Mouse (Mus musculus) MEL (cell line): ENCODE measurements around the gene Treml2. TPM values are rescaled to one million over a fixed set of nuclear protein-coding genes. Genes with fewer than 3 reads are reported as not detected.
A peak's percentile ranks its signal among the peaks of the same experiment; 100 is the strongest.

Source experiments
- DNase-seq: peaks from one replicate; pipeline ENCODE4 v3.0.0; 2011; ENCODE audit warnings: low read depth, low spot score
- H3K27ac ChIP-seq: 2 replicates; pipeline ENCODE4 v1.5.1; 2012; ENCODE audit warnings: low read depth, mild to moderate bottlenecking, control low read depth, low read length, moderate library complexity; ENCODE audit not compliant: control insufficient read depth
- H3K27me3 ChIP-seq, 2 experiments: fragments of 150-350 bp in 1 of 2; sonication (generic) in 1 of 2; 2 replicates each; pipeline ENCODE4 v1.6.1; 2012; ENCODE audit warnings: low read length in 2 of 2, mild to moderate bottlenecking in 2 of 2, improper control_type of control experiment in 1 of 2, moderate library complexity in 1 of 2; ENCODE audit not compliant: insufficient read depth in 2 of 2, control insufficient read depth in 1 of 2
- H3K36me3 ChIP-seq, 2 experiments: 2 replicates each; pipeline ENCODE4 v1.6.1; 2012 to 2014; ENCODE audit warnings: low read length in 2 of 2, improper control_type of control experiment in 1 of 2, inconsistent platforms in 1 of 2, mild to moderate bottlenecking in 1 of 2; ENCODE audit not compliant: insufficient read depth in 2 of 2, control insufficient read depth in 1 of 2
- H3K4me1 ChIP-seq, 2 experiments: fragments of 150-350 bp in 1 of 2; sonication (generic) in 1 of 2; 2 replicates each; pipeline ENCODE4 v1.6.1; 2012; ENCODE audit warnings: low read length in 2 of 2, improper control_type of control experiment in 1 of 2, mild to moderate bottlenecking in 1 of 2; ENCODE audit not compliant: insufficient read depth in 2 of 2, control insufficient read depth in 1 of 2
- H3K4me3 ChIP-seq, 2 experiments: fragments of 150-350 bp in 1 of 2; sonication (generic) in 1 of 2; 2 replicates each; pipeline ENCODE4 v1.5.1; 2012; ENCODE audit warnings: low read depth in 2 of 2, low read length in 2 of 2, mild to moderate bottlenecking in 2 of 2, moderate library complexity in 2 of 2, control low read depth in 1 of 2, improper control_type of control experiment in 1 of 2; ENCODE audit not compliant: control insufficient read depth in 1 of 2, insufficient read depth in 1 of 2
- H3K79me2 ChIP-seq: 2 replicates; pipeline ENCODE4 v1.6.1; 2012; ENCODE audit warnings: mild to moderate bottlenecking, low read length, moderate library complexity; ENCODE audit not compliant: control insufficient read depth, poor library complexity, insufficient read depth
- H3K9ac ChIP-seq: 2 replicates; pipeline ENCODE4 v1.6.1; 2012; ENCODE audit warnings: low read depth, mild to moderate bottlenecking, control low read depth, low read length, moderate library complexity; ENCODE audit not compliant: control insufficient read depth, poor library complexity, severe bottlenecking
- H3K9me3 ChIP-seq: fragments of 150-350 bp; sonication (generic); replicated peaks from 2 replicates; pipeline ENCODE4 v1.6.1; 2012; ENCODE audit warnings: mild to moderate bottlenecking, low read length, improper control_type of control experiment, moderate library complexity; ENCODE audit not compliant: insufficient read depth
- BHLHE40 ChIP-seq: IDR thresholded peaks from 2 replicates; pipeline ENCODE4 v1.6.1; 2012; ENCODE audit warnings: low read depth, mild to moderate bottlenecking, inconsistent platforms, low read length, improper control_type of control experiment, borderline replicate concordance
- CHD2 ChIP-seq: IDR thresholded peaks from 2 replicates; pipeline ENCODE4 v1.6.1; 2011; ENCODE audit warnings: low read length, improper control_type of control experiment
- CTCF ChIP-seq, 3 experiments: IDR thresholded peaks in 2 of 3; conservative IDR thresholded peaks in 1 of 3; 2 replicates each; pipeline ENCODE4 v1.5.1; 2011 to 2012; ENCODE audit warnings: low read length in 3 of 3, low read depth in 2 of 3, mild to moderate bottlenecking in 2 of 3, improper control_type of control experiment in 1 of 3, inconsistent platforms in 1 of 3, mixed read lengths in 1 of 3, moderate library complexity in 1 of 3; ENCODE audit not compliant: control insufficient read depth in 1 of 3, insufficient read depth in 1 of 3, poor library complexity in 1 of 3, severe bottlenecking in 1 of 3
- E2F4 ChIP-seq: IDR thresholded peaks from 2 replicates; pipeline ENCODE4 v1.6.1; 2011; ENCODE audit warnings: low read depth, low read length, improper control_type of control experiment, borderline replicate concordance
- GABPA ChIP-seq: IDR thresholded peaks from 2 replicates; pipeline ENCODE4 v1.6.1; 2012; ENCODE audit warnings: low read depth, mild to moderate bottlenecking, inconsistent platforms, low read length, improper control_type of control experiment, moderate library complexity
- HCFC1 ChIP-seq: IDR thresholded peaks from 2 replicates; pipeline ENCODE4 v1.6.1; 2012; ENCODE audit warnings: low read depth, mild to moderate bottlenecking, inconsistent platforms, low read length, improper control_type of control experiment, moderate library complexity
- JUND ChIP-seq: IDR thresholded peaks from 2 replicates; pipeline ENCODE4 v1.6.1; 2011; ENCODE audit warnings: low read depth, mild to moderate bottlenecking, improper control_type of control experiment, low read length
- KAT2A ChIP-seq: conservative IDR thresholded peaks from 2 replicates; pipeline ENCODE4 v1.6.1; 2012; ENCODE audit warnings: low read depth, low read length, improper control_type of control experiment, inconsistent platforms
- MAX ChIP-seq: IDR thresholded peaks from 2 replicates; pipeline ENCODE4 v1.6.1; 2011; ENCODE audit warnings: low read length, improper control_type of control experiment
- MXI1 ChIP-seq: IDR thresholded peaks from 2 replicates; pipeline ENCODE4 v1.6.1; 2011; ENCODE audit warnings: mild to moderate bottlenecking, low read depth, low read length, improper control_type of control experiment
- MYB ChIP-seq: IDR thresholded peaks from 2 replicates; pipeline ENCODE4 v1.6.1; 2011; ENCODE audit warnings: mild to moderate bottlenecking, low read depth, low read length, improper control_type of control experiment
- NELFE ChIP-seq: IDR thresholded peaks from 2 replicates; pipeline ENCODE4 v1.6.1; 2011; ENCODE audit warnings: low read depth, low read length, improper control_type of control experiment
- NRF1 ChIP-seq: IDR thresholded peaks from 2 replicates; pipeline ENCODE4 v1.6.1; 2014; ENCODE audit warnings: low read depth, mild to moderate bottlenecking, inconsistent platforms, low read length, improper control_type of control experiment, moderate library complexity; ENCODE audit not compliant: poor library complexity, insufficient read depth, severe bottlenecking
- POLR2A ChIP-seq, 2 experiments: IDR thresholded peaks; 2 replicates each; pipeline ENCODE4 v1.6.1; 2011 to 2012; ENCODE audit warnings: low read length in 2 of 2, mild to moderate bottlenecking in 2 of 2, control low read depth in 1 of 2, improper control_type of control experiment in 1 of 2, low read depth in 1 of 2, moderate library complexity in 1 of 2; ENCODE audit not compliant: control insufficient read depth in 1 of 2, insufficient read depth in 1 of 2, poor library complexity in 1 of 2
- POLR2AphosphoS2 ChIP-seq: IDR thresholded peaks from 2 replicates; pipeline ENCODE4 v1.6.1; 2011; ENCODE audit warnings: low read length, improper control_type of control experiment
- POLR2AphosphoS5 ChIP-seq: IDR thresholded peaks from 2 replicates; pipeline ENCODE4 v1.6.1; 2012; ENCODE audit warnings: low read depth, borderline replicate concordance, mild to moderate bottlenecking, inconsistent platforms, low read length, moderate library complexity, mixed read lengths
- RAD21 ChIP-seq: IDR thresholded peaks from 2 replicates; pipeline ENCODE4 v1.6.1; 2011; ENCODE audit warnings: mild to moderate bottlenecking, low read depth, low read length, improper control_type of control experiment
- TAL1 ChIP-seq: IDR thresholded peaks from 2 replicates; pipeline ENCODE4 v1.6.1; 2012; ENCODE audit warnings: mild to moderate bottlenecking, inconsistent platforms, low read length, moderate library complexity, mixed read lengths
- UBTF ChIP-seq: IDR thresholded peaks from 2 replicates; pipeline ENCODE4 v1.6.1; 2012; ENCODE audit warnings: low read depth, mild to moderate bottlenecking, inconsistent platforms, low read length, improper control_type of control experiment, moderate library complexity, borderline replicate concordance; ENCODE audit not compliant: insufficient read depth
- USF1 ChIP-seq: IDR thresholded peaks from 2 replicates; pipeline ENCODE4 v1.6.1; 2014; ENCODE audit warnings: low read depth, mild to moderate bottlenecking, inconsistent platforms, low read length, improper control_type of control experiment, moderate library complexity
- ZKSCAN1 ChIP-seq: IDR thresholded peaks from 2 replicates; pipeline ENCODE4 v1.6.1; 2012; ENCODE audit warnings: low read depth, mild to moderate bottlenecking, inconsistent platforms, low read length, improper control_type of control experiment, moderate library complexity
- ZMIZ1 ChIP-seq: IDR thresholded peaks from 2 replicates; pipeline ENCODE4 v1.6.1; 2012; ENCODE audit warnings: low read depth, mild to moderate bottlenecking, inconsistent platforms, low read length, improper control_type of control experiment, moderate library complexity
- ZNF384 ChIP-seq: IDR thresholded peaks from 2 replicates; pipeline ENCODE4 v1.6.1; 2012; ENCODE audit warnings: low read depth, mild to moderate bottlenecking, inconsistent platforms, low read length, improper control_type of control experiment
- polyA plus RNA-seq, 2 experiments: library from polyadenylated mRNA; stranded (reverse) in 1 of 2; unstranded in 1 of 2; fragments of >175 nt in 1 of 2; fragments of >200 nt in 1 of 2; gene quantifications; 2 replicates each; pipeline versions ENCODE4 v1.2.1 to v1.2.4; 2012; ENCODE audit warnings: low replicate concordance in 2 of 2, low read depth in 1 of 2; ENCODE audit not compliant: insufficient read length in 2 of 2, insufficient read depth in 1 of 2, missing spikeins in 1 of 2
- total RNA-seq: library from RNA; depleted of rRNA; stranded (reverse); fragments of 300-350 nt; gene quantifications from 2 replicates; pipeline ENCODE4 v1.2.3, GENCODE M21; 2012

Gene Treml2
- total and polyA plus RNA-seq, 3 experiments, result 27.7 to 52.7 TPM; not detected in 1

GRCm38 (mm10) chr17:48263741-48264362 lies 35.4 kb upstream of the Treml2 start, which contains the start of gene Treml4:
Gene Treml4 (plus strand): TSS chr17:48264295.
- H3K36me3 ChIP-seq, result peaks cover 0 to 22% of the 10 kb centered on the region in 2 experiments; a peak in 2 of 4 replicates
- no peak within 1 kb of the TSS for H3K27ac ChIP-seq
- H3K9ac ChIP-seq, result no peak within 1 kb of the TSS
- no peak for TF ChIP-seq ZKSCAN1
- TF ChIP-seq ZNF384, result peak; percentile 54; the same call in 1 of the 2 replicates
- TF ChIP-seq CHD2, result no peak
- H3K27me3 ChIP-seq, result no peaks in the 10 kb centered on the region
- H3K9me3 ChIP-seq, result no peaks in the 10 kb centered on the region
- H3K4me1 ChIP-seq, result peaks cover 0 to 23% of the 10 kb centered on the region in 2 experiments; a peak in 3 of 4 replicates
- H3K4me3 ChIP-seq, result no peak within 1 kb of the TSS
- no peak for DNase-seq
- no peaks in the 10 kb centered on the region for H3K79me2 ChIP-seq

GRCm38 (mm10) chr17:48264662-48265061 lies 34.6 kb upstream of the Treml2 start:
- no peaks in the 10 kb centered on the region for H3K27me3 ChIP-seq
- TF ChIP-seq JUND (no peak), MYB (no peak), POLR2AphosphoS5 (no peak), GABPA (0 out of 2 replicates have a peak, but pooled peaks have one; percentile 57), ZMIZ1 (no peak)
- peaks cover 0 to 29% of the 10 kb centered on the region in 2 experiments; a peak in 2 of 4 replicates for H3K36me3 ChIP-seq
- no peaks in the 10 kb centered on the region for H3K79me2 ChIP-seq
- no peak for DNase-seq
- no peak overlapping the region for H3K9ac ChIP-seq
- H3K4me3 ChIP-seq, result no peak overlapping the region
- H3K27ac ChIP-seq, result no peak overlapping the region
- peaks cover 0 to 29% of the 10 kb centered on the region in 2 experiments; a peak in 3 of 4 replicates for H3K4me1 ChIP-seq
- H3K9me3 ChIP-seq, result no peaks in the 10 kb centered on the region

- Histone ChIP-seq H3K4me1 (peaks cover 0 to 40% of the 10 kb centered on the region in 2 experiments; a peak in 3 of 4 replicates), H3K27ac (no peak overlapping the region), H3K9ac (no peak overlapping the region), H3K9me3 (no peaks in the 10 kb centered on the region), H3K4me3 (no peak overlapping the region)
- no peak for DNase-seq
- TF ChIP-seq MAX (no peak), POLR2AphosphoS2 (no peak), MXI1 (no peak), UBTF (no peak), CTCF (IDR thresholded peaks at IDR 0.05 in 2 of 3, conservative IDR thresholded peaks at IDR 0.05 in 1 of 3; ENCODE audit: control insufficient read depth in 1 of 3, insufficient read depth in 1 of 3, low read depth in 2 of 3, low read length in 3 of 3, poor library complexity in 1 of 3, severe bottlenecking in 1 of 3) (no peak), HCFC1 (no peak), TAL1 (no peak), POLR2A (IDR thresholded peaks at IDR 0.05; ENCODE audit: control insufficient read depth in 1 of 2, insufficient read depth in 1 of 2, low read depth in 1 of 2, low read length in 2 of 2, poor library complexity in 1 of 2) (no peak), E2F4 (no peak), ZKSCAN1 (no peak), NELFE (no peak), USF1 (no peak), NRF1 (no peak), ZMIZ1 (no peak), KAT2A (no peak), MYB (no peak), JUND (no peak), BHLHE40 (no peak), RAD21 (no peak)
- TF ChIP-seq, all 39 proteins: peak for 0
- Histone ChIP-seq H3K79me2 (no peaks in the 10 kb centered on the region), H3K27me3 (no peaks in the 10 kb centered on the region), H3K36me3 (peaks cover 0 to 42% of the 10 kb centered on the region in 2 experiments; a peak in 2 of 4 replicates)
These were observed 33.2 kb upstream of the Treml2 start for GRCm38 (mm10) chr17:48266138-48266537.
